Mouse (Mus musculus) stomach, embryonic 15.5 days (tissue): Measurements from ENCODE around the gene Ube2d3. TPM values are rescaled to one million over a fixed set of nuclear protein-coding genes. Genes with fewer than 3 reads are reported as not detected.

Experiments
- ATAC-seq: fragments of 200-750 bp; cut with Nextera tagmentation; 2 replicates; pipeline ENCODE4 v1.8.0; 2017; ENCODE audit warnings: low read depth, moderate number of reproducible peaks, moderate TSS enrichment; ENCODE audit not compliant: insufficient read depth, low FRiP score
- H3K27ac ChIP-seq: fragments of 300-500 bp; sonication (generic); 2 replicates; pipeline ENCODE4 v1.5.1; 2015; ENCODE audit warnings: mild to moderate bottlenecking, inconsistent platforms
- H3K27me3 ChIP-seq: fragments of 300-500 bp; sonication (generic); replicated peaks from 2 replicates; pipeline ENCODE4 v1.6.1; 2015; ENCODE audit warnings: inconsistent platforms
- H3K36me3 ChIP-seq: fragments of 300-500 bp; sonication (generic); 2 replicates; pipeline ENCODE4 v1.6.1; 2015; ENCODE audit warnings: inconsistent platforms
- H3K4me1 ChIP-seq: fragments of 300-500 bp; sonication (generic); 2 replicates; pipeline ENCODE4 v1.6.1; 2015; ENCODE audit warnings: inconsistent platforms
- H3K4me2 ChIP-seq: fragments of 300-500 bp; sonication (generic); 2 replicates; pipeline ENCODE4 v1.6.1; 2015; ENCODE audit warnings: mild to moderate bottlenecking, inconsistent platforms
- H3K4me3 ChIP-seq: fragments of 300-500 bp; sonication (generic); replicated peaks from 2 replicates; pipeline ENCODE4 v1.5.1; 2015; ENCODE audit warnings: inconsistent platforms
- H3K9ac ChIP-seq: fragments of 300-500 bp; sonication (generic); 2 replicates; pipeline ENCODE4 v1.6.1; 2015; ENCODE audit warnings: inconsistent platforms
- H3K9me3 ChIP-seq: fragments of 300-500 bp; sonication (generic); 2 replicates; pipeline ENCODE4 v1.6.1; 2016; ENCODE audit warnings: inconsistent platforms
- WGBS: fragments of 180-500 bp; shearing (Covaris S2); methylation state at CpG from one replicate; pipeline ENCODE4 v1.1.7; 2015; 5-methylcytosine and 5-hydroxymethylcytosine counted together
- polyA plus RNA-seq: library from polyadenylated mRNA; unstranded; fragments of >200 nt; fragmentation: Nextera tagmentation; extraction: Ambion mirVana; gene quantifications from 2 replicates; pipeline ENCODE4 v1.2.1, GENCODE M21; 2015

Ube2d3 gene
- polyA plus RNA-seq, 1 experiment from 2014 or later, result 469 TPM

- 54% methylated on average over 9 of the region's 9 CpGs for WGBS
- Histone ChIP-seq H3K4me3 (no peak overlapping the region), H3K4me1 (no peaks in the 10 kb centered on the region), H3K27me3 (no peaks in the 10 kb centered on the region), H3K27ac (no peak overlapping the region), H3K36me3 (peaks cover 8% of the 10 kb centered on the region), H3K9ac (no peak overlapping the region), H3K9me3 (no peaks in the 10 kb centered on the region), H3K4me2 (no peak overlapping the region)
- ATAC-seq, result no peak
These were observed 26.1 kb upstream of the Ube2d3 start for GRCm38 (mm10) chr3:135411824-135412223.

- Histone ChIP-seq H3K4me3 (no peak overlapping the region), H3K27me3 (no peaks in the 10 kb centered on the region), H3K9me3 (no peaks in the 10 kb centered on the region), H3K9ac (no peak overlapping the region), H3K27ac (no peak overlapping the region), H3K36me3 (no peaks in the 10 kb centered on the region), H3K4me2 (no peak overlapping the region), H3K4me1 (0 out of 2 replicates have a peak, but pooled peaks cover 5% of the 10 kb centered on the region)
- ATAC-seq, result no peak
- WGBS, result 87% methylated on average over 3 of the region's 3 CpGs
These were observed 20.7 kb upstream of the Ube2d3 start for GRCm38 (mm10) chr3:135417245-135417644.

GRCm38 (mm10) chr3:135417799-135418198 is 20.1 kb upstream of the Ube2d3 start:
- no peak for ATAC-seq
- 82% methylated on average over 3 of the region's 3 CpGs for WGBS
- no peak overlapping the region for H3K27ac ChIP-seq

GRCm38 (mm10) chr3:135420542-135421309 is 17.2 kb upstream of the Ube2d3 start:
- WGBS, result 82% methylated on average over 9 of the region's 9 CpGs
- Histone ChIP-seq H3K4me3 (no peak overlapping the region), H3K9me3 (no peaks in the 10 kb centered on the region), H3K9ac (no peak overlapping the region), H3K36me3 (no peaks in the 10 kb centered on the region), H3K4me2 (no peak overlapping the region), H3K27me3 (no peaks in the 10 kb centered on the region), H3K27ac (no peak overlapping the region), H3K4me1 (0 out of 2 replicates have a peak, but pooled peaks cover 5% of the 10 kb centered on the region)
- no peak for ATAC-seq

More at GRCm38 (mm10) chr3:135417799-135418198, 20.1 kb upstream of the Ube2d3 start:
- Histone ChIP-seq H3K4me1 (0 out of 2 replicates have a peak, but pooled peaks cover 5% of the 10 kb centered on the region), H3K9ac (no peak overlapping the region), H3K4me3 (no peak overlapping the region), H3K4me2 (no peak overlapping the region), H3K9me3 (no peaks in the 10 kb centered on the region), H3K36me3 (no peaks in the 10 kb centered on the region), H3K27me3 (no peaks in the 10 kb centered on the region)

DNA sequence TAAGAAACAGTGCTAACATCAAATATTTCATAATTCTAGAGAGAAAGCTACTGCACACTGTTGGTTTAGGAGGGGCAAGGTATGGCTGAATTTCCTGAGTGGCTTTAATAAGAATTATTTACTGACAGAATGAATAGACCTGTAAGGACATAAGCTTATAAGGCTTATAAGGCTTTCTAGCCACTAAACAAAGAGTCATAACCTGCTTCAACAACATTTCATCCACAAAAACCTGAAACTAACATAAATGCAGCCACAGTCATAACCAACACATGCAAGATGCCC is 16.7 kb upstream of the Ube2d3 start:
- no peak overlapping the region for H3K4me2 ChIP-seq
- H3K27ac ChIP-seq, result no peak overlapping the region
- H3K27me3 ChIP-seq, result no peaks in the 10 kb centered on the region
- no peak overlapping the region for H3K4me3 ChIP-seq
- no peak overlapping the region for H3K9ac ChIP-seq
- H3K36me3 ChIP-seq, result no peaks in the 10 kb centered on the region
- H3K9me3 ChIP-seq, result no peaks in the 10 kb centered on the region
- 0 out of 2 replicates have a peak, but pooled peaks cover 5% of the 10 kb centered on the region for H3K4me1 ChIP-seq
- ATAC-seq, result no peak

DNA sequence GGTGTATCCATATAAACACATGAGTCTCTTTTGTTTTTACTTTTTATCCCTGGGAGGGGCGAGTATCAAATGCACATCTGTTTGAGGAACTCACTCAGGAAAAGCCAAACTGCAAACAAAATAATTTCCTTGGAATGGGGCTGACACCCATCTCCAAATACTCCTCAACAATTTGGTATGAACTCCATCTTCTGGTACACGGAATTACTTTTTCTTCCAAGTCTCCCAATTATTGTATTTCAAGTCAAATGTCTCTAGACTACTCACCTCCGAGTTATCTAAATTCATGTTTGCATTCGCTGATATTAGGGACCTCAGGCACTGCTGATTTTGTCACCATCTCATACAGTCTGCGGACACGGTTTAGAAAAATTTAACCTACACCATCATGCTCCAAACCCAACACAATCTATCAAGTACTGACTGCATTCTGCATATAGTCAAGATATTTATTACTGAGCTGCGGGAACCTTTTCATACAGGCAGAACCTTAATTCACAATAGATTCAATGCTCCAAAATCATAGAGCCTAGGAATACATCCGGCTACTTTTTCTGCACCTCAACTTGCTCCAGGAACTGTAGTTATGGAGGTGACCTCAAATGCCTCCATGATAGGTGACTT is 15.6 kb upstream of the Ube2d3 start:
- peak overlapping the region; percentile 95 for H3K27ac ChIP-seq
- no peaks in the 10 kb centered on the region for H3K9me3 ChIP-seq
- WGBS, result 15% methylated on average over 8 of the region's 8 CpGs
- H3K27me3 ChIP-seq, result no peaks in the 10 kb centered on the region
- H3K9ac ChIP-seq, result peak overlapping the region; percentile 68
- 0 out of 2 replicates have a peak, but pooled peaks cover 5% of the 10 kb centered on the region for H3K4me1 ChIP-seq
- H3K4me2 ChIP-seq, result peak overlapping the region; percentile 74
- no peak for ATAC-seq
- H3K4me3 ChIP-seq, result peak overlapping the region; percentile 84
- H3K36me3 ChIP-seq, result no peaks in the 10 kb centered on the region

- Histone ChIP-seq H3K36me3 (no peaks in the 10 kb centered on the region), H3K4me1 (0 out of 2 replicates have a peak, but pooled peaks cover 5% of the 10 kb centered on the region), H3K27me3 (no peaks in the 10 kb centered on the region), H3K4me2 (peak overlapping the region; percentile 74), H3K27ac (peak overlapping the region; percentile 95), H3K9ac (peak overlapping the region; percentile 68), H3K9me3 (no peaks in the 10 kb centered on the region), H3K4me3 (peak overlapping the region; percentile 84)
- peak; percentile 97 for ATAC-seq
- WGBS, result under 1% methylated on average over 92 of the region's 103 CpGs
These were observed 14.9 kb upstream of the Ube2d3 start for GRCm38 (mm10) chr3:135422856-135423607.

DNA sequence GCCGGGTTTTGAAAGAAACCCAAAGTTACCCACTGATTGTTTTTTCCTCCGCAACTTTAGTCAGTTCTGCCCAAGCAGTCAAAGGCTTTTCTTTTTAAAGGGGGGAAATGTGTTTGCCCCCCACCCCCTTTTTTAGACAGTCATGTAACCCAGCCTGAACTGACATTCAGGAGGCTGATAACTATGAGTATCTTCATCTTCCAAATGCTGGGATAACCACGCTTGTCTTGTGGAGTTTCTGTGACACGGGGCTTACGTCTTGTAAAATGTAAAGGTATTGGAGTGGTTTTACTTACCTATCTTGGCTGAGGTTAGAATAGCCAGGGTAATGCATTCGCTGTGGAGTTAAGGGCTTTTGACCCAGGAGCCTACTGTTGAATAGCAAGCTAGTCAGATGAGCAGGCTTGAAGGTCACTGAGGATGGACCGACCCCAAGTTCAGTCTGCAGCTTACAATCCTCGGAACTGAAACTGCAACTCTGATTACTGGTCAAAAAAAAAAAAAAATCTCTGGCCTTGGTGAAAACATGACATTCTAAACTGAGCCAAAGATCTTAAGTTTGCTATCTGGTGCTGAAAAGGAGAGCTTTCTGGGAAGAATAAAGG is 14.2 kb upstream of the Ube2d3 start, which contains the start of gene Cisd2:
TSS of gene Cisd2 (minus strand) at position 318 of the 605 bp plus-strand sequence.
- no peak for ATAC-seq
- peak within 1 kb of the TSS; percentile 95 for H3K27ac ChIP-seq
- peak within 1 kb of the TSS; percentile 84 for H3K4me3 ChIP-seq
- peak within 1 kb of the TSS; percentile 68 for H3K9ac ChIP-seq
- no peaks in the 10 kb centered on the region for H3K36me3 ChIP-seq
- H3K27me3 ChIP-seq, result no peaks in the 10 kb centered on the region
- 0 out of 2 replicates have a peak, but pooled peaks cover 5% of the 10 kb centered on the region for H3K4me1 ChIP-seq
- peak within 1 kb of the TSS; percentile 74 for H3K4me2 ChIP-seq
- WGBS, result under 1% methylated on average over 8 of the region's 8 CpGs
- no peaks in the 10 kb centered on the region for H3K9me3 ChIP-seq

DNA sequence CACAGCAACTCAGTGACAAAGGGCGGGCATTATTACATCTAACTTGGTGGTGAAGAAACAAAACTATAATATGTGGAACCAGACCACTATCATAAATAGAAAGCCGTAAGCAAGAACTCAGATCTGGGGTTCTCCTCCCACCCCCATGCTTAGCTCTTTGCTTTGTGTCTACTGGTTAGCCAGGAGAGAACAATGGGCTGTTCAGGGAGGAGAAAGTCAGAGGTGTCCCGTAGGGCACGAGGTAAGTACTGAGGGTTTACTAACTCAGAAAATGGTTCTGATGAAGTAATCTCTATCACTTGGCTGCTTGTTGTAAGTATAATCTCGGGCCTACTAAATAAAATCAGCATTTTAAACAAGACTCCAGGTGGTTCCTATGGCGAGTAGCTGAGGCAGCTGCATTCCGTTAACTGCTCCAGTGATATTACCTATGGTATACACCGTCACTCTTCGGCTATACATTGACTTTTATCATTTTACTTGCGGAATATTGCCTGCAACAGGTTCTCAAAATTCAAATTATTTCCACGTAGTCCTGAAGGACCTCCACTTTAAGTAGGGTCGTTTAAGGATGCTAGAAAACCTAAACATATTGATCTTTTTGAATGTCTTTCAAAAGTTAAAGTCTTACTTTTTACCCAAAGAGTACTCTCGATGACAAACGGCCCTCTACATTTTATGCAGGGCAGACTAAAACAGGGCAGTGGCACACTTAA is 890 bp upstream of the Ube2d3 start:
- peak overlapping the region; percentile 64 for H3K4me2 ChIP-seq
- H3K36me3 ChIP-seq, result no peaks in the 10 kb centered on the region
- WGBS, result 45% methylated on average over 14 of the region's 14 CpGs

DNA sequence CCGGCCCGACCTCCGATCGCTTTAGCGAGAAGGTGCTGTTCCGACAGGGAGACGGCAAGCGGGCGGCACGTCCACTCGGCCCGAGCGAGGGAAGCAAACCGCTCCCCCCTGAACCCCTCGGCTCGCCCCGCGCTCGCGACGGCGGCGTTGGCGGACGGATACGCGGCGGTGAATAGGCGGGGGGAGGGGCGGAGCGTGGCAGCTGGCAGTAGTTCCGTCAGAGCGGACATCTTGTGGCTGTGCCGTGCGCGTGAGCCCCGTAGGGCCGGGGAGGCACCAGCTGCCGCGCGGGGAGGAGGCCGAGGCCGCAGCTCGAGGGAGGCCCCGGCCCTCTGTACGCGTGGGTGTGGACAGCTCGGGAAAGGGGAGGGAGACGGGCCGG is 573 bp downstream of the Ube2d3 start:
- Histone ChIP-seq H3K36me3 (no peaks in the 10 kb centered on the region), H3K9ac (peak overlapping the region; percentile 89), H3K27ac (peak overlapping the region; percentile 100), H3K27me3 (no peaks in the 10 kb centered on the region), H3K4me2 (no peak overlapping the region), H3K9me3 (no peaks in the 10 kb centered on the region), H3K4me3 (peak overlapping the region; percentile 87), H3K4me1 (peaks cover 4% of the 10 kb centered on the region; the same call in 1 of the 2 replicates)
- ATAC-seq, result peak; percentile 72
- WGBS, result 1% methylated on average over 37 of the region's 50 CpGs

More for the DNA sequence above, 890 bp upstream of the Ube2d3 start:
- Histone ChIP-seq H3K4me3 (peak overlapping the region; percentile 87), H3K27me3 (no peaks in the 10 kb centered on the region), H3K27ac (peak overlapping the region; percentile 85), H3K4me1 (no peaks in the 10 kb centered on the region; the same call in 1 of the 2 replicates), H3K9ac (peak overlapping the region; percentile 48; the same call in 1 of the 2 replicates), H3K9me3 (no peaks in the 10 kb centered on the region)
- ATAC-seq, result no peak
